Mouse (Mus musculus) layer of hippocampus, adult 11-12 months (tissue): ENCODE data around the gene Kif24.

ENCODE experiments used
- DNase-seq: peaks from one replicate; pipeline ENCODE4 v3.0.0; 2022; ENCODE audit warnings: low spot score

Kif24 gene

GRCm38 (mm10) chr4:41401167-41401566, 63.5 kb downstream of the Kif24 start:
- DNase-seq, result no peak

DNA sequence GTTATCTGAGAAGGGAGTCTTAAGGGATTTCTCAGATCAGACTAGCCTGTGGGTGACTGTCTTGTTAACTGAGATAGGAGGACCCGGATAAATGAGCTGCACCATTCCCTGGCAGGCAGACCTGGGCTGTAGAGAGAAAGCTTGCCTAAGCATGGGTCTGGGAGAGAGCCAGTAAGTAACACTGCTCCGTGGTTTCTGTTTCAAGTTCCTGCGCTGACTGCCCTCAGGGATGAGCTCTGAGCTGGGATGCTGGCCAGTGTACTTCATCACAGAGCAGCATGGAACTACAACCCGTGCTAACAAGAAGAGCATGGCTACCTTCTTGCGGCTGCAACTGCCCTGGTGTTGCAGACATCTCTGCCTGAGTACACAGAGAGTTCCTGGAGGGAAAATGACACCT, 64.8 kb downstream of the Kif24 start:
- no peak for DNase-seq

DNA sequence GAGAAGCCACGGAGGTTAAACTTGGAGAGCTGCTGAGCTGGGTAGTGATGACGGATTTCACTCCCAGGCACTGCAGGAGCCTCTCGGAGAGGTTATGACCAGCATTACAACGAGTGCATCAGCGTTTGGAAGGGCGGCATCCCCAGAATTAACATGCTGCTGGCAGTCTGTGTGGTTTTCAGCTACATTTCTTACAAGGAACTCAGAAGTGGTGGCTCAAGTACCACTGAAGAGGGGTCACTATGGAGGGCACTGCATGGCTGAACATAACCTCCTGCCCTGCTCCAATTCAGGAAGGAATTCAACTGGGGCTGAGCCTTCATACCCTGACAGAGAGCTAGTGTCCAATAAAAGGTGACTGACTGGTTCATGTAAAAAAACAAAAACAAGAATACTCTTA, 66.3 kb downstream of the Kif24 start:
- DNase-seq, result no peak

DNA sequence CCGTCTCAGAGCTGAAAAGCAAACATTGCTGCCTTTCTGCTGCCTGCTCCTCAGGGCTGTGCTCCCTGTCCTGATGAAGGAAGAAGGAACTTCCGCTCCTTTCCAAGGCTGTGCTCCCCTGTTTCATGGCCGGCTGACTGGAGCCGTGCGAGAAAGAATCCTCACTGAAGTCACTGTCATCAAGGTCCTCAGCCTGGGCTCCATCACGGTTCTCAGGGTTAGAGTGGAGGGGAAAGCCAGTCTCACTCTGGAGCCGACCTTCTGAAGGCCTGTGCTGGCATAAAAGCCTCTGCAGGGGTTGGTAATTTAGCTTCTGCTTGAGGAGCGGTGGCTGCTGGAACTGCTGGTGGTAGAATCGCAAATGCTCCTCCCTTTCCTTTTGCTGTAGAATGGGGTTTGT, 70.0 kb downstream of the Kif24 start:
- no peak for DNase-seq

DNA sequence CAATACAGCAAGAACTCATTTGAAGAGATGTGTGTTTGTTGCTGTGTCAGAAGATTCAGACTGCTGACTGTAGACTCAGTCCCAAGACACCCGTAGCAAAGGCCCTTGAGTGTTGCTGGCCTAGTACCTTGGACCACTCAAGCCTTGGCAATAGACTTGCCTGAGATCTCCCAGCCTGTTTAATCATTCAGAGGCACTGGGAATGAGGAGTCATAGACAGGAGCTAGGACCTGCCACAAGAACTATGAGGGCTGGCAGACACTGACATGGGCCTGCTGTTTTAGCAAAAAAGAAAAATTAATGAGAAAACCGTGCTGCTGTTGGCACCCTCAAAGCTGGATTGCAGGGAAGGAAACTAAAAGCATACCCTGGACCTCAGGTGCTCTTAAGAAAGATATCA, 73.7 kb downstream of the Kif24 start:
- DNase-seq, result no peak

DNA sequence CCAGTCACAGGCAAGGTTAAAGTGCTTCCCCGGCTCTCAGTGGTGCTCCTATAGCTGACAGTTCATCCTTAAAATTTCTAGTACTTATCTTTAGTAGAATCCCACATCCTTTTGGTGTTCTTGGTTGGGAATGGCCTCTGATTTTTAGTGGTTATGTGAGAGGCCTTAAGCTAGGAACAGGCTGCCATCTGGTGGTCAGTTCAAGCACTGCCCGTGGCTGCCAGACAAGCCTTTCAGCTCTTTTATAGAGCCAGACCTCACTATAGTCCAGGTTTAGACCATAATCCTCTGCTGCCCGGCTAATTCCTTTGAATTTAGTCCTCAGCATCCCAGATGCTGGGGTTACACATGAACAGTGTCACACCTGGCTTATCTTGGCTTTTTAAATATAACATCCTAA, 74.6 kb downstream of the Kif24 start:
- DNase-seq, result peak; percentile 88

DNA sequence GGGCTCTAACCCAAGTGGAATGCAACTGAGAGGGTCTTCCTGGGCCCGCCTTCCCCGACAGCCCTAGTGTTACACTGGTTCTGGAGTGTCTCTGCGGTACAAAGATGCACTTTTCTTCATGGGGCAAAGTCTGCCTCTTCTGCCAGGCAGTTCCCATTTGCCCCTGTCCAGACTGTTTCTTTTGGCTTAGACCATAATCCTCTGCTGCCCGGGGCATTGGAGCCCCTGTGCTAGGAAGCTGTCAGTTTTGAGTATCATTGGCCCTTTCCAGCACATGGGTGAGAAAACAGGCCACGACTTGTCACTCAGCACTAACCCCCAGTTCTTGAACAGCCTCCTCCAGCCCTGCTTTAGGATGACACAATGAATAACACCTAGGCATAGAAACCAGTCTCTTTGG, 75.4 kb downstream of the Kif24 start:
- no peak for DNase-seq

GRCm38 (mm10) chr4:41388616-41389015, 76.1 kb downstream of the Kif24 start:
- DNase-seq, result no peak

DNA sequence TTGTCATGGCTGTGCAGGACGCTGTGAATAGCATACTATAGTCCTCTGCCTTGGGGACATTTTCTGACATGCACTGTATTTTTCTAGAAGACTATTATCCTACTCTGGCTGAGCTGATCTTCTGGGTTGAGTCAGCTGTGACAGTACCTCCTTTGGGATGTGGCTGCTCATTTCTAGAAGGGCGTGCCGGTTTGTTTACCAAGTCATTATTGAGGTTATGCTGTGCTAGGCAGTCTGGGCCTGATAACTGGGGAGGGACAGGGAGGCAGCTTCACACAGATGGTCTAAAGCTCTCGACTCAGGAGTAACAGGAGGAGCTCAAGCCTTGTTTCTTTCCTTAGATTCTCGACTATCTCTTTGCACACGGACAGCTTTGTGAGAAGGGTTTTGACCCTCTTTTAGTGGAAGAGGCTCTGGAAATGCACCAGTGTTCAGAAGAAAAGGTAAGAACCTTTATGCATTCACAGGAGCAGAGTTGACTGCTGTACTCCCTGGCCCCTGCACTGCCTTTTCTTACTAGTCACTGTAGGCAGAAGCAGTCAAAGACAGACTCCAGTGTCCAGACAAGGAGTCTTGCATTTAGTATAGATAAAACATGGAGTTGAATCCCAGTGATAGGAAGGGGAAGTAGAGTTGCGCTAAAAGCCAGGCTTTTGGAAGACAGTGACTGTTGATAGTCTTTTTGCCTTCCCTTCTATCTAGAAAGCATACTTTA, 76.8 kb downstream of the Kif24 start:
- no peak for DNase-seq

- DNase-seq, result no peak
These were observed 78.2 kb downstream of the Kif24 start for GRCm38 (mm10) chr4:41386412-41386975.

DNA sequence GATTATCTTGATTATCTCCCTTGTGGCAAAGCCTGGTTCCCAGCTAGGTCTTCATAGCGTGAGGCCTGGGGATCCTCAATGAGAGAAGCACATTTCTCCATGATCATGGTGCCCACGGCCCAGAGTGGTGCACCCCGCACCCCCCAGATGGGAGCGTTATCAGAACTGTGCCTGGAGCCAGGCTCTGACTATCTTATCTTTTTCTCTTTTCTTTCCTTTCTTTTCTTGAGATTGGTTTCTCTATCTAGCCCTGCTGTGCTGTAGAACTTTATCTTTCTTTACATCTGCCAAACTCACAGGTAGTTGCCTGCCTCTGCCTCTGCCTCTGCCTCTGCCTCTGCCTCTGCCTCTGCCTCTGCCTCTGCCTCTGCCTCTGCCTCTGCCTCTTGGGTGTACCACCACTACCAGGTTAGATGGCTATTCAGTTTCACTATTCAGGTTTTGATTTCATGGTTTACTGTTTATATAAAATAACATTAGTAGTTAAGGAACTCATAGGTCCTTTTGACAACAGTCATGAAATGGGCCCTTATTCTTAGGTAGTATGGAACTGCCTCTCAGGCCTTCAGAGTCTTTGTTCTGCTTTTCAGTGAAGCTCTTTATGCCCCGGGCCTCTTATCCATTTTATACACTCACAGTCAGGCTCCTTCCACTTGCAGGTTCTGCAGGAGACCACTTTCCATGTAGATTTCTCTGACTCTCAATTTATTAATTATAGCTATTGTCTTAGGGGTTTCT, 83.3 kb downstream of the Kif24 start:
- no peak for DNase-seq

DNA sequence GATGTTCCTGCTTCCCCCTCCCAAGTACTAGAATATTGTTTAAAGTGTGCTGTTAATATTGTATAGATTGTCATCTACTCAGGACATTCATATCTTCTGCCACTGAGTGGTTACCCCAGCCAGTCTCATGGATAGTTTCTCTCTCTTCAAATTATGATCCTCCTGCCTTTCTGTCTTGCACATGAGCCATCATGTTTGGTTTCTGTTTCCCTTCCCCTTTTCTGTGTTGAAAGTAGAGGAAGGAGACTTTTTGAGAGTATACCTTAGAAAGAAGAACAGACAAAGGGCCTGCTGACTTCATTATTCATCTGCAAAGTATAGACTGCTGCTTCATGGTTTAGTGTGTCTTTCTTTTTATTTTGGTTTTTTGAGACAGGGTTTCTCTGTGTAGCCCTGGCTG, 87.1 kb downstream of the Kif24 start:
- no peak for DNase-seq

GRCm38 (mm10) chr4:41369702-41370437, 94.8 kb downstream of the Kif24 start:
- DNase-seq, result no peak

GRCm38 (mm10) chr4:41368198-41368597, 96.5 kb downstream of the Kif24 start:
- no peak for DNase-seq

GRCm38 (mm10) chr4:41361059-41361458, 103.6 kb downstream of the Kif24 start:
- DNase-seq, result no peak

GRCm38 (mm10) chr4:41359358-41359757, 105.3 kb downstream of the Kif24 start:
- no peak for DNase-seq

DNA sequence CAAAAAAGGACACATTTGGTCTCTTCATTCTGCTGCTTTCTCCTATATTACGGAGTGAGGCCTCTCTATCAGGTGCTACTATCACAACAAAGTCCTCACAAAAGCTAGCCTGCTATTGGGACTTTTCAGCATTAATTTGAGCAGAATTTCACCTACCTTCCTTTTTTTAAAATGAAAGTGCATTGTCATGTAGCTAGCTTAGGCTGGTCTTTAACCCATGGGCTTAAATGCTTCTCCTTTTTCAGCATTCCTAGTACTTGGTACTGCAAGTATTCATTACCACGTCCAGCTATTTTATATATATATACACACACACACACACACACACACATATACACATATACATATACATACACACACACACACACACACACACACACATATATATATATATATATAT, 106.0 kb downstream of the Kif24 start:
- no peak for DNase-seq

DNA sequence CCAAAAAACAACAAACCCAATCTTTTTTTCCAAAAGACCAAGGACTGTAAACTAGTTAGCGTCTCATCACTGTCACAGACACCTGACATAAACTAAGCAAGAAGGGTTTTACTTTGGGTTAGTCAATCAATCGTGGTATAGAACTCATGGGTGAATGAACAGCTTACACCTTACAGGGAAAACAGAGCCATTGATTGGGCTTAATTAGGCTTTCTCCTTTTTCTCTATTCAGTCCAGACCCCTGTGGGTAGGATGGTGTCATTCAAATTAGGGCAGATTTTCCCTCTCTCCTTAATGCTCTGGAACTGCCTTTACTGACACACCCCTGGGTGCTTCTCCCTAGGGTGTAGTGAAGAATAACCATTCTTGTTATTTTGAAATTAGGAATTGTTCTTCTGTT, 107.5 kb downstream of the Kif24 start:
- no peak for DNase-seq

GRCm38 (mm10) chr4:41353265-41353664, 111.4 kb downstream of the Kif24 start:
- no peak for DNase-seq

- no peak for DNase-seq
These were observed 111.9 kb downstream of the Kif24 start for GRCm38 (mm10) chr4:41352758-41353157.

DNA sequence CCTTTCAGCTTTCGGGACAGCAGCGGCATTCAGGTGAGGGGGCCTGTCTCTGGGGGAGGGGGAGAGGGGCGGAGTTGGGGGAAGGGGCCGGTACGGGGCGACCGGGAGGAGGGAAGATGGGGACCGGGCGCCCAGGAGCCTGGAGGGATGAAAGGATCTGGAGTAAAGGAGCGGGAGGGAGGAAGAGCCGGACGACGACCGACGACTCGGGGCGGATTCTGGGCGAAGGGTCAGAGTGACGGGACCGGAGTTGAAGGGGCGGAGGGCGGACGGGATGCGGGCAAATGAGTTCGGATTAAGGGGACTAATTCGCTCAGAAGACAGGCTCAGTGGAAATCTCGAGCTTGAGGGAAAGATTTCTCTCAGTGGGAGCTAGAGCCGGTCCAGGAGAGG, 115.5 kb downstream of the Kif24 start:
- DNase-seq, result no peak

- DNase-seq, result peak; percentile 92
These were observed 116.0 kb downstream of the Kif24 start, which contains the start of gene Ubap1 for GRCm38 (mm10) chr4:41348584-41349198. Gene Ubap1 (plus strand): TSS chr4:41348996.
